Mouse (Mus musculus): ENCODE results near the gene Slc22a8. TPM values are rescaled to one million over a fixed set of nuclear protein-coding genes. Genes with fewer than 3 reads are reported as not detected.
A peak's percentile ranks its signal among the peaks of the same experiment; 100 is the strongest.

Gene Slc22a8
- polyA plus RNA-seq (2015; fragmentation: Nextera tagmentation; extraction: Ambion mirVana) = 3.4 and 3.8 TPM in 2 replicates

- 0 out of 2 replicates have a peak, but pooled peaks cover 6% of the 10 kb centered on the region for H3K4me1 ChIP-seq (replicated peaks)
- H3K27me3 ChIP-seq = no peaks in the 10 kb centered on the region
- H3K9ac ChIP-seq = no peak within 1 kb of the TSS
- WGBS = 62% methylated on average over 8 of the region's 8 CpGs
- H3K4me3 ChIP-seq = no peak within 1 kb of the TSS
- H3K36me3 ChIP-seq = no peaks in the 10 kb centered on the region
- H3K9me3 ChIP-seq = no peaks in the 10 kb centered on the region
- H3K4me2 ChIP-seq = no peak within 1 kb of the TSS
- no peak for ATAC-seq (ENCODE audit: low read depth)
- no peak within 1 kb of the TSS for H3K27ac ChIP-seq (replicated peaks)
Measured at GRCm38 (mm10) chr19:8590954-8591353, at the start of gene Slc22a8. Slc22a8 (plus strand) TSS chr19:8591254.

- no peaks in the 10 kb centered on the region for H3K36me3 ChIP-seq
- ATAC-seq (ENCODE audit: low read depth) = no peak
- no peak overlapping the region for H3K4me3 ChIP-seq
- H3K4me2 ChIP-seq = no peak overlapping the region
- H3K9ac ChIP-seq = no peak overlapping the region
- 47% methylated on average over 2 of the region's 2 CpGs for WGBS
- no peaks in the 10 kb centered on the region for H3K27me3 ChIP-seq
- H3K9me3 ChIP-seq = no peaks in the 10 kb centered on the region
- no peak overlapping the region for H3K27ac ChIP-seq (replicated peaks)
- H3K4me1 ChIP-seq (replicated peaks) = no peaks in the 10 kb centered on the region
Measured at GRCm38 (mm10) chr19:8558897-8559296, 32.2 kb upstream of the Slc22a8 start.

DNA sequence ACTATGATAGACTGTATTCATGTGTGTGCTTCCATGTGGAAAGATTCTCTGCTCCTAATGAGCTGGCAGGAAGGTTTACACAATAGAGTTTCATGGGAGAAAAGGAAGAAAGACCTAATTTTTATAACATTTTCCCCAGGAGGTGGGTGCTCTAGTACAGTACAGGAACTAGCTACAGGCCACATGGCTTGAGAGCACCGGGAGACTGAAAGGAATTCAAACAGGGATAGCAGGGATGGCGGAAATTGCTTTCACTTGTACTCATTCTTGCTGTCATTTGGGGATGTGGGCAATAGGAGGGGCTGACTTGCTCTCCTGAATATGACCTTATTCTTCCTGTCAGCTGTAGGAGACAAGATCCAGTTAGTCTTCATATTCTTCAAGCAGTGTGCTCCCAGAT, 27.0 kb upstream of the Slc22a8 start:
- Histone ChIP-seq H3K4me1 (replicated peaks) (no peaks in the 10 kb centered on the region), H3K9ac (no peak overlapping the region), H3K36me3 (no peaks in the 10 kb centered on the region), H3K9me3 (no peaks in the 10 kb centered on the region), H3K4me2 (no peak overlapping the region), H3K4me3 (no peak overlapping the region), H3K27me3 (no peaks in the 10 kb centered on the region), H3K27ac (replicated peaks) (no peak overlapping the region)
- WGBS = 65% methylated on average over 2 of the region's 2 CpGs
- ATAC-seq (ENCODE audit: low read depth) = no peak

DNA sequence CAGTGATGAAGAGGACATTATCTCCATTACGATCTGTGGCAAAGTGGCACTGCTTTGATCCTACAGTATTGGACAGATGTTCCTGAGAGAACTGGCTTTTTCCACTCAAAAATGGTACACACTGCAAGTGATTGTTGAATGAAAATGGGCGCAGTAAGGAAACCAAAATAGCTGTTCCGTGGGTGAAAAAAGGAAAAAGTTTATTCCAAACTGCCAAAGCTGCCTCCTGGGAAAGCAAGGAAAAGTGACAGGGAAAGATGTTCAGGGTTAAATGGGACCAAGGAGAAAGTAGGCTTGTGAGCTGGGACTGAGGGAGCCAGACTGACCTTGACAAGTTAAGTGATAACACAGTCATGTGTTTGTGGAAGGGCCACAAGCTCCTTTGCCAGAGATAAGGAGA, 26.6 kb upstream of the Slc22a8 start:
- Histone ChIP-seq H3K9me3 (no peaks in the 10 kb centered on the region), H3K9ac (no peak overlapping the region), H3K27me3 (no peaks in the 10 kb centered on the region), H3K4me3 (no peak overlapping the region), H3K4me2 (no peak overlapping the region), H3K36me3 (no peaks in the 10 kb centered on the region), H3K27ac (replicated peaks) (no peak overlapping the region), H3K4me1 (replicated peaks) (peaks cover 3% of the 10 kb centered on the region)
- WGBS = 86% methylated on average over 3 of the region's 3 CpGs
- no peak for ATAC-seq (ENCODE audit: low read depth)

DNA sequence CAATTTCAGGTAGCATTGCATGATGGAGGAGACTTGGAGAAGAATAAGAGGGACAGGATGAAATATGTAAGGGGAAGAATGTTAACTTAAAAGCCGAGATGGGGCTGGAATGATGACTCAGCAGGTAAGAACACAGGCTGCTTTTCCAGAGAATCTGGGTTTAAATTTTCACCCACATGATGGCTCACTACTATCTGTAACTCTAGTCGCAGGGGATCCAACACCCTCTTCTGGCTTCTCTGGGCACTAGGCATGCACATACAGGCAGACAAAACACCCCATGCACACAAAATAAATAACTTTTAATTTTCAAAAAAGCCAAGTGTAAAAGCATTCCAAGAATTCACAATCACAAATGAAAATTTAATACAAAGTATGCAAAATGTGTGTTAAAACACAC, 25.8 kb upstream of the Slc22a8 start:
- Histone ChIP-seq H3K4me2 (no peak overlapping the region), H3K27ac (replicated peaks) (no peak overlapping the region), H3K4me1 (replicated peaks) (peaks cover 7% of the 10 kb centered on the region), H3K9ac (no peak overlapping the region), H3K27me3 (no peaks in the 10 kb centered on the region), H3K36me3 (no peaks in the 10 kb centered on the region), H3K4me3 (no peak overlapping the region), H3K9me3 (no peaks in the 10 kb centered on the region)
- 68% methylated on average over 2 of the region's 2 CpGs for WGBS
- ATAC-seq (ENCODE audit: low read depth) = no peak

- ATAC-seq (ENCODE audit: low read depth) = no peak
- WGBS = 54% methylated on average over 4 of the region's 4 CpGs
Measured at GRCm38 (mm10) chr19:8565985-8566384, 25.1 kb upstream of the Slc22a8 start.

GRCm38 (mm10) chr19:8567104-8567880, 23.8 kb upstream of the Slc22a8 start:
- WGBS = 57% methylated on average over 13 of the region's 13 CpGs
- Histone ChIP-seq H3K27ac (replicated peaks) (no peak overlapping the region), H3K4me2 (no peak overlapping the region), H3K36me3 (no peaks in the 10 kb centered on the region), H3K9ac (no peak overlapping the region), H3K9me3 (no peaks in the 10 kb centered on the region), H3K4me3 (no peak overlapping the region), H3K4me1 (replicated peaks) (peaks cover 7% of the 10 kb centered on the region), H3K27me3 (no peaks in the 10 kb centered on the region)
- ATAC-seq (ENCODE audit: low read depth) = no peak

More at GRCm38 (mm10) chr19:8565985-8566384, 25.1 kb upstream of the Slc22a8 start:
- Histone ChIP-seq H3K27ac (replicated peaks) (no peak overlapping the region), H3K27me3 (no peaks in the 10 kb centered on the region), H3K4me3 (no peak overlapping the region), H3K36me3 (no peaks in the 10 kb centered on the region), H3K4me2 (no peak overlapping the region), H3K4me1 (replicated peaks) (peaks cover 7% of the 10 kb centered on the region), H3K9ac (no peak overlapping the region), H3K9me3 (no peaks in the 10 kb centered on the region)

GRCm38 (mm10) chr19:8569453-8569863, 21.6 kb upstream of the Slc22a8 start:
- Histone ChIP-seq H3K36me3 (no peaks in the 10 kb centered on the region), H3K9me3 (no peaks in the 10 kb centered on the region), H3K4me1 (replicated peaks) (peaks cover 7% of the 10 kb centered on the region), H3K27me3 (no peaks in the 10 kb centered on the region), H3K27ac (replicated peaks) (no peak overlapping the region), H3K4me2 (peak overlapping the region; percentile 54), H3K4me3 (peak overlapping the region; percentile 22), H3K9ac (peak overlapping the region; percentile 52)
- ATAC-seq (ENCODE audit: low read depth) = peak; percentile 44
- WGBS = 5% methylated on average over 14 of the region's 14 CpGs

GRCm38 (mm10) chr19:8570341-8571040, 20.6 kb upstream of the Slc22a8 start:
- Histone ChIP-seq H3K36me3 (no peaks in the 10 kb centered on the region), H3K4me1 (replicated peaks) (peaks cover 7% of the 10 kb centered on the region), H3K27ac (replicated peaks) (no peak overlapping the region), H3K9me3 (no peaks in the 10 kb centered on the region), H3K27me3 (no peaks in the 10 kb centered on the region), H3K4me3 (no peak overlapping the region), H3K9ac (no peak overlapping the region), H3K4me2 (no peak overlapping the region)
- WGBS = 70% methylated on average over 2 of the region's 2 CpGs
- ATAC-seq (ENCODE audit: low read depth) = no peak

- Histone ChIP-seq H3K4me3 (no peak overlapping the region), H3K27me3 (no peaks in the 10 kb centered on the region), H3K9me3 (no peaks in the 10 kb centered on the region), H3K27ac (replicated peaks) (no peak overlapping the region), H3K4me2 (no peak overlapping the region), H3K36me3 (no peaks in the 10 kb centered on the region), H3K4me1 (replicated peaks) (peaks cover 7% of the 10 kb centered on the region), H3K9ac (no peak overlapping the region)
- ATAC-seq (ENCODE audit: low read depth) = no peak
- WGBS = 71% methylated on average over 7 of the region's 7 CpGs
Measured at GRCm38 (mm10) chr19:8571746-8572145, 19.3 kb upstream of the Slc22a8 start.

DNA sequence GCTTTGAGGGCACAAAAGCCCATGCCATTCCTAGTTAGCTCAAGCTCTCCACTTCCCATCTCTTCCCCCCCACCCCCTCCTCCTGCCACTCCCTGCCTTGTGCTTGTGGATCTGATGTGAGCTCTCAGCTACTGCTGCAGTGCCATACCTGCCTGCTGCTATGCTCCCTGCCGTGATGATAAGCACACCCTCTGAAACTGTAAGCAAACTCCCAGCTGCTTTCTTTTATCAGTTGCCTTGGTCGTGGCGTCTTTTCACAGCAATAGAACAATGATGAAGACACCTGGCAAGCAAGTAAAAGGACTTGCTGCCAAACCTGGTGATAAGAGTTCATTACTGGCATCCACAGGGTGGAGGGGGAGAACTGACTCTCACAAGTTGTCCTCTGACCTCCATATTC, 18.6 kb upstream of the Slc22a8 start:
- H3K27me3 ChIP-seq = no peaks in the 10 kb centered on the region
- no peaks in the 10 kb centered on the region for H3K9me3 ChIP-seq
- no peak overlapping the region for H3K4me2 ChIP-seq
- no peak overlapping the region for H3K9ac ChIP-seq
- H3K36me3 ChIP-seq = no peaks in the 10 kb centered on the region
- no peak overlapping the region for H3K27ac ChIP-seq (replicated peaks)
- 44% methylated on average over 3 of the region's 3 CpGs for WGBS
- H3K4me3 ChIP-seq = no peak overlapping the region
- H3K4me1 ChIP-seq (replicated peaks) = peaks cover 7% of the 10 kb centered on the region
- no peak for ATAC-seq (ENCODE audit: low read depth)

DNA sequence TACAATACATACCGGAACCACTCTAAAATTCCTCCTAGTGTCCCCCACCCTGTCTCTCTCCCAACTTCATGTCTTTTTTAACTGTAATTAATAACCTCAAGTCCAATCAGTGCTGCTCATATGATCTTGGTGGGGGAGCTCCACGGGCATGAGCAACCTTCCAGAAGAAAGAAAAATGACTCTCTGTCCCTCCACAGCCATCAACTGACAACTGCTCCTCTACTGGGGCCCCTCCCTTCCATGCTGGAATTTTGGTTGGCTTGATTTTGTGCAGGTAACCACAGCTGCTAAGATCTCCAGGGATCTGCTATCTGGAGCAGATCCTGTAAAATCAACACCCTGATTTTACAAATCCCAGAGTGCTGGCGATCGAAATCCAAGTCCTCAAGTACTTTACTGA, 13.6 kb upstream of the Slc22a8 start:
- Histone ChIP-seq H3K4me1 (replicated peaks) (peaks cover 9% of the 10 kb centered on the region), H3K36me3 (no peaks in the 10 kb centered on the region), H3K27me3 (no peaks in the 10 kb centered on the region), H3K9me3 (no peaks in the 10 kb centered on the region), H3K9ac (no peak overlapping the region), H3K4me2 (no peak overlapping the region), H3K4me3 (no peak overlapping the region), H3K27ac (replicated peaks) (no peak overlapping the region)
- WGBS = 91% methylated on average over 4 of the region's 4 CpGs
- no peak for ATAC-seq (ENCODE audit: low read depth)
